Mouse (Mus musculus) kidney, postnatal 10 days (tissue): ENCODE data around the gene Cdh26.
A peak's percentile ranks its signal among the peaks of the same experiment; 100 is the strongest.

Experiments
- DNase-seq: peaks from one replicate; pipeline ENCODE4 v3.0.0; 2021; ENCODE audit warnings: mixed read lengths

Gene Cdh26

GRCm38 (mm10) chr2:178430231-178430630, at the start of gene Cdh26:
TSS of gene Cdh26 (plus strand) at chr2:178430531.
- DNase-seq = no peak

DNA sequence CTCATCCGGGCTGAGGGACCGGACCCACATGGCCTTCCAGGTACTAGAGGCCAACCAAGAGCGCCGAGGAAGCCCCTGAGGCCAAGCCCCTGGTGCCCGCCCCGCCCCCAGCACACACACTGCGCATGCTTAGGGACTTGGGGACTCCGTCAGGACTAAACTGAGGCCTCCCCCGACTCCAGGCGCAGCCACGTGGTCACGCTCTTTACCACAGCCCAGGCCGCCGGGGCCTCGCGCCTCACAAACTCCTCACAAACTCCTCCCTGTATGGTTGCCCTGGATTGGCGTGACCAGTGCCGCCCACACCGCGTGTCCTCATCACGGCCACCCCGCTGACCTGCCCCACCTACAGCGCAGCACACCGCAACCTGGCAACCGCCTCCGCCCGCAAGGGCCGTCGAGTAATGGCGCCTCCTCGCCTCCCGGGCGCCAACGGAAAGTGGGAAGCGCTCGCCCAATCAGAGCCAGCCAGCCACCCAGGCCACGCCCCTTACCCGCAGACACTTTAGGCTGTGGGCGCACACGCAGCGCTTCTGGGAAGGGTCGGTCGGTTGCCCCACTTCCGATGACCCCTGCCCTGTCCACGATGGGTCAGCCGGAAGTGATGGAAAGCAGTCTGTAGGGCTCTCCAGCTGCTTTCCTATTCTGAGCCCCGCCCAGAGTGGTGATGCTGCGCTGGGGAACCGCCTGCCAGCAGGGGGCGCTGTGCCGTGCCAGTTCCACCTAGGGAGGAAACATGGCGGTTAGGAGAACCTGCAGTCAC, 23.1 kb upstream of the Cdh26 start, which contains the start of gene Sycp2:
Sycp2 (minus strand) TSS at position 633 of the 763 bp plus-strand sequence.
- DNase-seq = no peak

DNA sequence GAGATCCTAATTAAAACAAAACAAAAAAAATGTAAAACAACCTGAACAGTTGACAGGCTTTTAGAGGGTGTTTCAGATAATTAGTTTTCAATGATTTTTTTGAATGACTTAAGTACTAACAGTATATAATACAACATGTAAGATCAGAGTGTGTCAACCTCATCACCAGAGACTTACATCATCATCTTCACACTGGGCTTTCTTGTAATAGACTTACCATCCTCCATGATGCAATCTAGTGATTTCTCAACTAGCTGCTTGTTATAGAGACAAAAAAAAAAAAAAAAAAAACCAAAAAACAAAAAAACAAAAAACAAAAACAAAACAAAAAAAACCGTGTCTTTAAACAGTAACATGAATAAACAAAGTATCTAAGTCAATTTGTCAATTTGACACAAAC, 21.3 kb upstream of the Cdh26 start:
- no peak for DNase-seq

- no peak for DNase-seq
Observed at GRCm38 (mm10) chr2:178410286-178410685, 20.0 kb upstream of the Cdh26 start.

DNA sequence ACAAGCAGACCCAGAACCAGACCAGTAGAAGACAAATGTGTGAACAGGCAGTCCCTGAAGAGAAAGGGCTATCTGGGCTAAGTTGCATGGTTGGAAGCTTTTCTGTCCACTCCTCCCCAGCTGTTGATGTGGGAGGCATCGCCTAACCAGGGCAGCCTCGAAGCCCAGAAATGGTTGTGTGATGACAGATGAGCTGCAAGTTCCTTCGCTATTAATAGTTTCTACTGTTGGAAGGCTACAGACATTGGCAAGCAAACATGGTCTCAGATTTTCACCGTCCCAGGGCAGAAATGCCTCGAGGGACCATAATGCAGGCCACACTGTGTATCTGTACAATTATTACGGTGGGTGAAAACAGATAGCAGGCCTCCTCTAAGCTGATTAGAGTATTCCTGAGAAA, 17.7 kb upstream of the Cdh26 start:
- peak; percentile 23 for DNase-seq

DNA sequence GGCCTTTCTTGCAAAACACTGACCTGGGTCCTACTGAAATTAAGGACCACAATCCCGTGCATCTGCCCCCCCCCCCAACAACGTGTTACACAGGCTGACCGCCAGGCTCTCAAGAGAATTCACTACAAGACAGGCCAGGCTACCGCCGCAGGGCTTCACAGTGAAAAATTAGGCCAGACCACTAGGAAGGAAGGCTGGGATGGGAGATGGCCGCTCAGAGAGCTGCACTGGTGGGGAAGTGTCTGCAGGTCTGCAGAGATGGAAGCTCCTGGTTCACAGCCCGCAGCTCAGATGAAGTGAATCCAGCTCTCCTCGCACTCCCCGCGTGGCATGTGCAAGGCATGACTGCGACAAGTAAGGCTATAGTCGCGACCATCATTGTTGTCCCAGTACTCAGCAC, 17.2 kb upstream of the Cdh26 start:
- no peak for DNase-seq

DNA sequence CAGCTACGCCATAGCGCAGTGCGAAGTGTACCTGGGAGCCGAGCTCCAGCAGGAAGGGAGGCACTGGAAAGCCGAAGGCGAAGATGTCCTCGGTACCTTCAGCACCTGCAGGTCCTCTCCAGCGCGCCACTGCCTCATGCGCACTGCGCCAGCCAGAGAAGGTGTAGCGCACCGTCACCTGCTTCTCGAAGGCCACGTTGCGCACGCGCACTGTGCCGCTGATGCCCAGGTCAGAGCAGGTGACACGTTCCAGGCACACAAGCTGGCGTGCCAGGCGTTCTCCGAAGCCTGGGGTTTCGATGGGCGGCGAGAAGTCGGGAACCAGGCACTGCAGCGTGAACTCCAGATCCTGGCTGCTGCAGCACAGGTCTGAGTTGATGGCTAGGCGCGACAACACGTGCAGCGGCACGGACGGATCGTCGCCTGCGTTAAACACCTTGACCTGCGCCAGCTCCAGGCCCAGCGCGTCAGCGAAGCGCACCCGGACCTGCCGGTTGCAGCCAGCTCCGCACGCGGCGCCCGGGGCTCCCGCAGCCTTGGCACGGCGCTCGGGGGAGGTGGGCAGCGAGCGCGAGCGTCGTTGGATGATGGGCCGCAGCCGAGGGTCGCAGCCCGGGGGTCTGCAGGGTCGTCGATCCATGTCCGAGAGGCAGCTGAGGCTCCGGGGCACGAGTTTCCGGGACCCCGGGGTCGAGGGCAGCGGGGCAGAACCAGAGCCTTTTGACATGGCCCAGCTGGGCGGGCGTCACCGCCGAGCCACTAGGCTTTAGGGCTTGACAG, 16.7 kb upstream of the Cdh26 start:
- peak; percentile 38 for DNase-seq

- DNase-seq = peak; percentile 83
Observed at GRCm38 (mm10) chr2:178414261-178415149, 15.8 kb upstream of the Cdh26 start, which contains the start of the genes Ppp1r3d and Fam217b. TSS of gene Ppp1r3d (minus strand) at chr2:178414472. TSS of gene Fam217b (plus strand) at chr2:178414524.

DNA sequence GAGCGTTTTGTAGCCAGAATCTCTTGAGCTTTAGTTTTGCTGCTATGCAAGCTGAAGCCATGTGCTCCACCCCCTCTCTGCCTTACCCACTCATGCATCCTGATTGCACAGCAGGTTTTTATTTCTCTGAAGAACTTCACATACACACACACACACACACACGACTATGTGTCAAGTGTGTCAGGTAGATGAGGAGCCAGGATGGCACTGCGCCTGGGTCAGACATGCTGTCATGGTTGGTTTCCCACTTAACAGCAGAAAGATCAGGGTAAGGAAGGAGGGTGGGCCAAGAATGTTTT, 15.2 kb upstream of the Cdh26 start:
- no peak for DNase-seq

DNA sequence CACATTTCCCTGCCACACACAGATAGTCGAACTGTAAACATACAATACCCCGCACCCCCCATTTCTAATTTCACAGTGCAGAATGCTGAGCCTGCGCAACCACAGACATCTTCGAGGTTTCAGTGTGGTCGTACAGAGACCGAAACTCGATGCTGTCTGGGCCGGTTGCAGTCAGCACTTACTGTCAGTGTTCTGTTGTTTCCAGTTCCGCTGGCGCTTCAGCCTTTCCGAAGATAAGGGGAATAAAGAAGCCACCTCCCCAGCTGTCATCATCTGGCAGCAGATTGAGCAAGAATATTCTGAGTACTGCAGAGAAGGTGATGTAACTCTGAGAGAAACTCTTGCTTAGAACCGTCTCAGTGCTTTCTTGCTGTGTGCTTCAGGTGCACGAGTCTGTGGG, 13.9 kb upstream of the Cdh26 start:
- no peak for DNase-seq

DNA sequence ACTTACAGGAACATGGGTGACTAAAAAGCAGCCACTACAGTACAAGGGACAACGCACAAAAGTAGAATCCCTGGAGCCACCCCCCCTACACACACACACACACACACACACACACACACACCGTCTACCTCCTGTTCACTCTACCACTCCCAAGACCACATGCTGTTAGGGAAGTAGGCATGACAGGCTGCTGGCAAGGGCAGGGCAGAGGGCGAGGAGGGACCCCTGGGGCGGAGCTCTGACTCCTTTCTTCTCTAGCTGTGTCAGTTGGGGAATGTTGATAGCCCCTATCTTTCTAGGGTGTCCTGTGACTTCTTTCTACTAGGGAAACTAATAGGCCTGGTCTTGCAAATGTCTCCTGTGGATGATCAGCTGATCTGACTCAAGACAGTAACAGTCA, 13.4 kb upstream of the Cdh26 start:
- DNase-seq = no peak

DNA sequence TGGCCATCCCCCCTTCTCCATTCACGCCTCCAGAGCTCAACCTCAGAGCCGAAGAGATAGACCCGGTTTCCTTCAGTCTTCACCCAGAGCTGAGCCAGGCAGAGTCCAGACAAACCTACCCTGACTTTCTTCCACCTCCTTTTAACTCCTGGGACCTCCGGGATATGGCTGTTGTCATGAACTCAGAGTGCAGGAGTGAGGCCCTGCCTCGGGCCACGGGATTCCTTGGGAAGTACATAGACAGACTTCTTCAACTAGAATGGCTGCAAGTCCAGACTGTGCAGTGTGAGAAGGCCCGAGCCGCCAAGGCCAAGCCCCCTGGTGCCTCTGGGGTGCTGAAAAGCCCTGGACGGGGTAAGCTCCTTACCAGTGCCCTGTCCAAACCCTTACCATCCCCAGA, 9.8 kb upstream of the Cdh26 start:
- no peak for DNase-seq

DNA sequence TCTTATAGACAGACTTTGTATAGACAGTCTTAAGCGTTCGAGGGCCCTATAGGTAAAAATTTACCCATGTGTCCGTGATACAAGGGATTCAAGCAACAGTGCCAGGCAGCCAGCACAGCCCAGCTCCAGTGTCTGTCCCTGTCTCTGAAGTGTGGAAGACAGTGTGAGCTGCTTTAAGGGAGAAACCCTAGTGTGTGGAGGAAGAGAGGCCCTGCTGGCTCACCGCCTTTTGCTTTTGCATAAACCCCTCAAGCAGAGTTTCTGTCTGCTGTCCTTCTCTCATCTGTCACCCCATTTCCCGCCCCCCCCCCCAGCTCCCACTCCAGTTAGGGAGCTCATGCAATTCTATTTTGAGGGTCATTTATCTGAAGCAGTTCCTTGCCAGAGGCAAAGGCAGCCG, 8.7 kb upstream of the Cdh26 start:
- DNase-seq = no peak

- DNase-seq = no peak
Observed at GRCm38 (mm10) chr2:178422186-178422585, 8.1 kb upstream of the Cdh26 start.

DNA sequence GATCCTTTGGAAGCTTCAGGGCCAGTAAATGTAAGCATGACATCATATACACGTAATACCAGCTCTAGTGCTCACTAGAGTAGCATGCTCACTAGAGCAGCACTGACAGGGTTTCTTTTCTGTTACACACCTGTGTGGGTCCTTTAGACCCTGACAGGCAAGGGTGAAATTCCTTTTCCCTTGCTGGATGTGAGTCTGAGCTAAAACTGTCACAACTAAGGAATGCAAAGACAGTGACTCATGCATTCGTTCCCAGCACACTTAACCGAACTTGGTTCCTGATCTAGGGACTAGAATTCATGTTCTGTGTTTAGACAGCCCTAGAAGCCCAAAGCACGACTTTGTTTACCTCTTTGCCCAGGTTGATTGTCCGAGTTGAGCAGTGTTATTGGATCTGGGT, 7.1 kb upstream of the Cdh26 start:
- DNase-seq = no peak

DNA sequence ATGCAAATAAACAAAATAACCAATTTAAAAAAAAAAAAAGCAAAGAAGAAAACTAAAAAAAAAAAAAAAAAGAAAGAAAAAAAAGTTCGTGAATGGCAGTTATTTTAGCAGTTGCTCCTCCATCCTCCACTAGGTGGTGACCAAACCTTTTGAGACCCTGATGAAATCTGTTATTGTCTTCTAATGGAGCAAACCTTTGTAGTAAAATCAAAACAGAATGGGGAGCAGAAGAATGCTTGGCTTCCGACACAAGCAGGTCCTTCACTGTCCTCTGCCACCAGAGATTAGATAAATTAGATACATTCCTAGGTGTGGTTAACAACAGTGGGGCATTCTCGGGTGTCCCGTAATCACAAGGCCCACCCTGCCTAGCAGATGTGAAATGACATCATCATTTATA, 4.1 kb upstream of the Cdh26 start:
- DNase-seq = peak; percentile 46

DNA sequence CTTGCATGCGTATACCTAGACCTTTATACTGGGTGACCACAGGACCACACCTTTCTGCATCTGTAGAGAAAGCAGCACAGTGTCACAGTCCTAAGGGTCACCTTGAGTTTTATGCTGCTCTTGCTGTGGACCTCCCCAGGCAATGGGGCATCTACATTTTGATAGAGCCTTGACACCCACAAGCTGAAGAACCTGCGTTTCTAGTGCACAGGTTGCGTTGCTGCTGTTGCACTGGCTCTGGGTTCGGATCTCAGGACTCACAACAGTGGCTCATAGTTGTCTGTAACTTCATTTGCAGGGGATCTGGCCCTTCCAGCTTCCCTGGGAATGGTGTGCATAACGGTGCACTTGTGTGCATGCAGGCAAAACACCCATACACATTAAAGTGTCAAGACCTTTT, 3.1 kb upstream of the Cdh26 start:
- peak; percentile 1 for DNase-seq

DNA sequence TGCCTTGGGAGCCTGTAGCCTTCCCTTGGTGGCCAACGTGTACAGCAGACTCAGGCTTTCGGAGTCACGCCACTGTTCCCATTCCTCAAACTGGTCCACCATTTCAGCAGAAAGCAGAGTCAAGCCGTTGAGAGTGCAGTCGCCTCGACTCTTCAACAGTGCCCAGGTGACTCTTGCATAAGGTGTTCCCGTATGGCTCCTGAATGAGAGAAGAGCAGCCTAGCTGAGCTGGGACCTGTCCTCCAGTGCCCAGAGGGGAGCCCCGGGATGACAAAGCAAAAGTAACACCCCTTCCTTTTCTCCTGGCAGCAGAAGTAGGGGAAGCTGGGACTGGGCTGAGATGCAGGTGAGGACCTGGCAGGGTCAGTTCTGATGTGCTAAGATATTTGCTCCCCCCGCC, 2.1 kb upstream of the Cdh26 start:
- peak; percentile 1 for DNase-seq

- DNase-seq = no peak
Observed at GRCm38 (mm10) chr2:178428676-178429075, 1.7 kb upstream of the Cdh26 start.

- no peak for DNase-seq
Observed at GRCm38 (mm10) chr2:178429426-178429825, 905 bp upstream of the Cdh26 start.

- DNase-seq = no peak
Observed at GRCm38 (mm10) chr2:178433495-178433894, 3.2 kb downstream of the Cdh26 start.

DNA sequence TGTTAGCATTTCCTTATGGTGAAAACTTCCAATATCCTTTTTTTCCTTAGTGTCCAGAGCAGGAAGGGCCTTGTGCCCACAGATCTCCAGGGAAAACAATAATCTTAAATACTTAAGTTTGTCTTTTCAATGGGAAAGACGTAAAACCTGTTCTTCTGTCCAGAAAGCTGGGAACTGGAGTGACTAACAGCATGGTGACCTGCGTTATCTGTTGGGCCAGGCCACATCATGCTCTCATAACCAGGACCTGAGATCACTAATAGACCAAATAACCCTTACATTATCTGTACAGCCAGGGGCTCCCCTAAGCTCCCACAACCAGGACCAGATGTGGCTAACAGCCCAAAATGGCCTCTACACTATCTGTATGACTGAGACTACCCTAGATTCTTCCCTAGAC, 3.6 kb downstream of the Cdh26 start:
- no peak for DNase-seq

GRCm38 (mm10) chr2:178437311-178437710, 7.0 kb downstream of the Cdh26 start:
- DNase-seq = no peak
